Mouse (Mus musculus) liver, postnatal 0 days (tissue): Measurements from ENCODE around the gene Plk2. TPM values are rescaled to one million over a fixed set of nuclear protein-coding genes. Genes with fewer than 3 reads are reported as not detected.
A peak's percentile ranks its signal among the peaks of the same experiment; 100 is the strongest.
"Not testable (repeated sequence)": the region's sequence is repeated elsewhere in the genome, so short reads cannot be mapped to it uniquely, and the experiment has no call there.

Source experiments
- ATAC-seq: fragments of 200-750 bp; cut with Nextera tagmentation; 2 replicates; pipeline ENCODE4 v1.8.0; 2017; ENCODE audit warnings: mild to moderate bottlenecking, moderate library complexity
- DNase-seq: peaks from one replicate; pipeline ENCODE4 v3.0.0-alpha.2; 2016
- H3K27ac ChIP-seq: fragments of 300-500 bp; sonication (generic); 2 replicates; pipeline ENCODE4 v1.5.1; 2014; ENCODE audit warnings: antibody characterized with exemption, moderate library complexity, mild to moderate bottlenecking, low read depth
- H3K27me3 ChIP-seq: fragments of 300-500 bp; sonication (generic); 2 replicates; pipeline ENCODE4 v1.6.1; 2014; ENCODE audit warnings: low read length, control low read depth, mixed read lengths; ENCODE audit not compliant: insufficient read depth
- H3K36me3 ChIP-seq: fragments of 300-500 bp; sonication (generic); replicated peaks from 2 replicates; pipeline ENCODE4 v1.6.1; 2014; ENCODE audit warnings: mild to moderate bottlenecking, control low read depth, low read length, moderate library complexity, mixed read lengths; ENCODE audit not compliant: insufficient read depth
- H3K4me1 ChIP-seq: fragments of 300-500 bp; sonication (generic); 2 replicates; pipeline ENCODE4 v1.6.1; 2014; ENCODE audit warnings: antibody characterized with exemption, mild to moderate bottlenecking, control low read depth; ENCODE audit not compliant: insufficient read depth
- H3K4me2 ChIP-seq: fragments of 300-500 bp; sonication (generic); 2 replicates; pipeline ENCODE4 v1.6.1; 2014; ENCODE audit warnings: low read depth, mild to moderate bottlenecking, low read length, moderate library complexity, mixed read lengths
- H3K4me3 ChIP-seq: fragments of 300-500 bp; sonication (generic); 2 replicates; pipeline ENCODE4 v1.5.1; 2014; ENCODE audit warnings: low read depth, low read length
- H3K9ac ChIP-seq: fragments of 300-500 bp; sonication (generic); replicated peaks from 2 replicates; pipeline ENCODE4 v1.6.1; 2014; ENCODE audit warnings: mild to moderate bottlenecking, moderate library complexity
- H3K9me3 ChIP-seq: fragments of 300-500 bp; sonication (generic); 2 replicates; pipeline ENCODE4 v1.6.1; 2016; ENCODE audit warnings: mild to moderate bottlenecking, control low read depth, low read length, mixed read lengths
- CTCF ChIP-seq: sonication (generic); IDR thresholded peaks from 2 replicates; pipeline ENCODE4 v1.5.1; 2016; ENCODE audit warnings: antibody characterized with exemption, low read depth
- EP300 ChIP-seq: IDR thresholded peaks from 2 replicates; pipeline ENCODE4 v1.6.1; 2016; ENCODE audit warnings: antibody characterized with exemption, low read depth, mild to moderate bottlenecking
- WGBS: fragments of 180-500 bp; shearing (Covaris S2); extraction: QIAGEN DNeasy Blood & Tissue Kit; methylation state at CpG from one replicate; pipeline ENCODE4 v1.1.7; 2014; ENCODE audit not compliant: insufficient replicate concordance; 5-methylcytosine and 5-hydroxymethylcytosine counted together
- polyA plus RNA-seq: library from polyadenylated mRNA; unstranded; fragments of >200 nt; fragmentation: Nextera tagmentation; extraction: Ambion mirVana; gene quantifications from 2 replicates; pipeline ENCODE4 v1.2.1, GENCODE M21; 2015

The Plk2 gene
- polyA plus RNA-seq, 1 experiment from 2014 or later: 8.4 TPM

GRCm38 (mm10) chr13:110401877-110402276 is 7.0 kb downstream of the Plk2 start:
- Histone ChIP-seq H3K4me3 (no peak overlapping the region), H3K4me1 (no peaks in the 10 kb centered on the region), H3K27ac (no peak overlapping the region), H3K27me3 (no peaks in the 10 kb centered on the region), H3K36me3 (peaks cover 32% of the 10 kb centered on the region), H3K9ac (no peak overlapping the region), H3K4me2 (no peak overlapping the region), H3K9me3 (no peaks in the 10 kb centered on the region)
- TF ChIP-seq EP300 (no peak), CTCF (no peak)
- 79% methylated on average over 2 of the region's 2 CpGs for WGBS
- DNase-seq: no peak
- ATAC-seq: no peak

GRCm38 (mm10) chr13:110404059-110404458 is 9.2 kb downstream of the Plk2 start:
- H3K27ac ChIP-seq: no peak overlapping the region
- H3K4me3 ChIP-seq: no peak overlapping the region
- H3K36me3 ChIP-seq: peaks cover 18% of the 10 kb centered on the region
- WGBS: 76% methylated on average over 8 of the region's 8 CpGs
- no peaks in the 10 kb centered on the region for H3K4me1 ChIP-seq
- H3K9ac ChIP-seq: no peak overlapping the region
- H3K9me3 ChIP-seq: no peaks in the 10 kb centered on the region
- DNase-seq: no peak
- H3K27me3 ChIP-seq: no peaks in the 10 kb centered on the region
- no peak overlapping the region for H3K4me2 ChIP-seq
- ATAC-seq: no peak
- TF ChIP-seq CTCF: no peak
- no peak for TF ChIP-seq EP300

- WGBS: 73% methylated on average over 5 of the region's 5 CpGs
- not testable (repeated sequence) for H3K4me3 ChIP-seq, H3K9ac ChIP-seq, H3K4me1 ChIP-seq, H3K4me2 ChIP-seq, H3K9me3 ChIP-seq, H3K27me3 ChIP-seq, ATAC-seq, DNase-seq, H3K27ac ChIP-seq
- peaks cover 12% of the 10 kb centered on the region; the same call in 1 of the 2 replicates for H3K36me3 ChIP-seq
Measured at GRCm38 (mm10) chr13:110404686-110405085, 9.8 kb downstream of the Plk2 start.

- no peaks in the 10 kb centered on the region for H3K9me3 ChIP-seq
- no peak overlapping the region for H3K4me3 ChIP-seq
- peak; percentile 33 for DNase-seq
- WGBS: 65% methylated on average over 5 of the region's 5 CpGs
- no peak overlapping the region for H3K4me2 ChIP-seq
- H3K9ac ChIP-seq: no peak overlapping the region
- no peaks in the 10 kb centered on the region for H3K4me1 ChIP-seq
- no peak overlapping the region for H3K27ac ChIP-seq
- peaks cover 3% of the 10 kb centered on the region; the same call in 1 of the 2 replicates for H3K36me3 ChIP-seq
- ATAC-seq: peak; percentile 89
- no peaks in the 10 kb centered on the region for H3K27me3 ChIP-seq
- TF ChIP-seq EP300 (no peak), CTCF (no peak)
Measured at GRCm38 (mm10) chr13:110406152-110406551, 11.3 kb downstream of the Plk2 start.

GRCm38 (mm10) chr13:110412572-110413209 is 17.8 kb downstream of the Plk2 start:
- ATAC-seq: peak; percentile 45; the same call in 1 of the 2 replicates
- H3K27me3 ChIP-seq: no peaks in the 10 kb centered on the region
- no peak overlapping the region for H3K27ac ChIP-seq
- DNase-seq: peak; percentile 46
- H3K9me3 ChIP-seq: no peaks in the 10 kb centered on the region
- no peak overlapping the region; the same call in 1 of the 2 replicates for H3K4me2 ChIP-seq
- no peak overlapping the region for H3K4me3 ChIP-seq
- no peaks in the 10 kb centered on the region for H3K4me1 ChIP-seq
- no peak overlapping the region for H3K9ac ChIP-seq
- H3K36me3 ChIP-seq: no peaks in the 10 kb centered on the region
- WGBS: 67% methylated on average over 12 of the region's 12 CpGs
- TF ChIP-seq CTCF (no peak), EP300 (no peak)

- no peak for TF ChIP-seq EP300
- no peak for TF ChIP-seq CTCF
- H3K36me3 ChIP-seq: no peaks in the 10 kb centered on the region
- no peak overlapping the region for H3K27ac ChIP-seq
- no peak for DNase-seq
- no peak overlapping the region for H3K4me2 ChIP-seq
- H3K9ac ChIP-seq: no peak overlapping the region
- H3K4me3 ChIP-seq: no peak overlapping the region
- no peak for ATAC-seq
- peaks cover 4% of the 10 kb centered on the region; the same call in 1 of the 2 replicates for H3K4me1 ChIP-seq
- no peaks in the 10 kb centered on the region for H3K27me3 ChIP-seq
- WGBS: 68% methylated on average over 5 of the region's 5 CpGs
- H3K9me3 ChIP-seq: no peaks in the 10 kb centered on the region
Measured at GRCm38 (mm10) chr13:110418656-110419055, 23.8 kb downstream of the Plk2 start.

- no peak overlapping the region for H3K27ac ChIP-seq
- H3K36me3 ChIP-seq: no peaks in the 10 kb centered on the region
- H3K4me1 ChIP-seq: peaks cover 4% of the 10 kb centered on the region; the same call in 1 of the 2 replicates
- H3K4me2 ChIP-seq: no peak overlapping the region
- TF ChIP-seq EP300: no peak
- no peak for TF ChIP-seq CTCF
- no peak for ATAC-seq
- H3K4me3 ChIP-seq: no peak overlapping the region
- H3K27me3 ChIP-seq: no peaks in the 10 kb centered on the region
- H3K9me3 ChIP-seq: no peaks in the 10 kb centered on the region
- 65% methylated on average over 5 of the region's 5 CpGs for WGBS
- no peak overlapping the region for H3K9ac ChIP-seq
- no peak for DNase-seq
Measured at GRCm38 (mm10) chr13:110419640-110420039, 24.8 kb downstream of the Plk2 start.
